Mouse (Mus musculus) megakaryocyte, embryonic 14.5 days (primary cell): ENCODE measurements at regions not wholly inside any gene's neighbourhood (a gene's known extent, or its start where the extent isn't known, plus 50 kb on each side); places are given as distances from the start of the nearest gene placed in this dataset.

Experiments
- FLI1 ChIP-seq: IDR thresholded peaks from 2 replicates; pipeline ENCODE4 v1.6.1; 2012; ENCODE audit warnings: low read length, inconsistent platforms, mixed read lengths
- GATA1 ChIP-seq: IDR thresholded peaks from 3 replicates; pipeline ENCODE4 v1.6.1; 2012; ENCODE audit warnings: mixed read lengths, low read length, inconsistent platforms, borderline replicate concordance

- TF ChIP-seq GATA1 (no peak), FLI1 (no peak)
These were observed 139.2 kb upstream of the Zeb2 start for GRCm38 (mm10) chr2:45256373-45256772.
